Mouse (Mus musculus): Measurements from ENCODE around the gene Scd2.
"Not testable (repeated sequence)": the region's sequence is repeated elsewhere in the genome, so short reads cannot be mapped to it uniquely, and the experiment has no call there.

- not testable (repeated sequence) for TF ChIP-seq CTCF (IDR thresholded peaks at IDR 0.05; ENCODE audit: extremely low read depth, insufficient read length, insufficient replicate concordance, low read depth, low read length); POLR2A (IDR thresholded peaks at IDR 0.05; ENCODE audit: low read depth, low read length)
These were observed 39.4 kb upstream of the Scd2 start for GRCm38 (mm10) chr19:44254106-44254505.

All from small intestine, adult 2 months (tissue).